Mouse (Mus musculus): ENCODE data around the gene Pld3. TPM values are rescaled to one million over a fixed set of nuclear protein-coding genes. Genes with fewer than 3 reads are reported as not detected.

Pld3 gene
- polyA plus RNA-seq, 1 experiment: 52.2 TPM

DNA sequence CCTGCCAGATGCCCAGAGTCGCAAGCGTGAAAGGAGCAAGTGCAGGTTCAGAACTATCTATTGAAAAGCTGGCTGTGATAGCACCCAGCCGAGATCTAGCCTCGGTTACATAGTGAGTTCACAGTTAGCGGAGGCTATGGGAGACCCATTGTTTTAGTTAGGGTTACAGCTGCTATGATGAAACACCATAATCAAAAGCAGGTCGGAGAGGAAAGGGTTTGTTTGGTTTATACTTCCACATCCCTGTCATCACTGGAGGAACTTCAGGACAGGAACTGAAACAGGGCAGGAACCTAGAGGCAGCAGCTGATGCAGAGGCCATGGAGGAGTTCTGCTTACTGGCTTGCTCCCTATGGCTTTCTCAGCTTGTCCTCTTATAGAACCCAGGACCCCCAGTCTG, 24.6 kb upstream of the Pld3 start:
- Histone ChIP-seq H3K27ac (ENCODE audit: control insufficient read depth, insufficient read depth, low read depth, low read length, poor library complexity) (peak overlapping the region; percentile 18; the same call in 1 of the 2 replicates), H3K4me3 (replicated peaks; ENCODE audit: control insufficient read depth, low read depth, low read length) (no peak overlapping the region), H3K4me1 (ENCODE audit: control insufficient read depth, insufficient read depth, low read length) (no peaks in the 10 kb centered on the region; the same call in 1 of the 2 replicates)
- TF ChIP-seq POLR2A (IDR thresholded peaks at IDR 0.05; ENCODE audit: borderline replicate concordance, control insufficient read depth, low read depth, low read length) (no peak), CTCF (IDR thresholded peaks at IDR 0.05; ENCODE audit: control insufficient read depth, insufficient read depth, low read length) (no peak)
- WGBS: 74% methylated on average over 6 of the region's 6 CpGs

DNA sequence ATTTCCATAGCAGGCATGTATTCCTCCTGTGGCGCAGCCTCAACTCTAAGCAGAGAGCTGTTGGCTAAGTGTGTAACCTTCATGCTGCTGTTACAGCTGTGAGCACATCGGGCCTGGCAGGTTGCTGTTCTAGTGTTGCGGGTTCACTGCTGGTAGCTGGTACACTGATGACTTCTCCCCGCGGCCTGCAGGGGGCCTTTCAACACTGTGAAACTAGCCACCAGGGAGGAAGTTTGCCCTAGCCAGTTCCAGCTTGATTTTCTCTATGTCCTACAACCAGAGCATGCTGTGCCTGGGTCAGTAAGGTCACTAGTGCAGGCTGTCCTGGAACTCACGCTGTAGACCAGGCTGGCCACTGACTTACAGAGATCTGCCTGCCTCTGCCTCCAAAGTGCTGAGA, 23.9 kb upstream of the Pld3 start:
- Histone ChIP-seq H3K4me1 (ENCODE audit: control insufficient read depth, insufficient read depth, low read length) (no peaks in the 10 kb centered on the region; the same call in 1 of the 2 replicates), H3K27ac (ENCODE audit: control insufficient read depth, insufficient read depth, low read depth, low read length, poor library complexity) (no peak overlapping the region), H3K4me3 (replicated peaks; ENCODE audit: control insufficient read depth, low read depth, low read length) (no peak overlapping the region)
- TF ChIP-seq CTCF (IDR thresholded peaks at IDR 0.05; ENCODE audit: control insufficient read depth, insufficient read depth, low read length) (peak; percentile 75), POLR2A (IDR thresholded peaks at IDR 0.05; ENCODE audit: borderline replicate concordance, control insufficient read depth, low read depth, low read length) (no peak)
- 56% methylated on average over 6 of the region's 6 CpGs for WGBS

DNA sequence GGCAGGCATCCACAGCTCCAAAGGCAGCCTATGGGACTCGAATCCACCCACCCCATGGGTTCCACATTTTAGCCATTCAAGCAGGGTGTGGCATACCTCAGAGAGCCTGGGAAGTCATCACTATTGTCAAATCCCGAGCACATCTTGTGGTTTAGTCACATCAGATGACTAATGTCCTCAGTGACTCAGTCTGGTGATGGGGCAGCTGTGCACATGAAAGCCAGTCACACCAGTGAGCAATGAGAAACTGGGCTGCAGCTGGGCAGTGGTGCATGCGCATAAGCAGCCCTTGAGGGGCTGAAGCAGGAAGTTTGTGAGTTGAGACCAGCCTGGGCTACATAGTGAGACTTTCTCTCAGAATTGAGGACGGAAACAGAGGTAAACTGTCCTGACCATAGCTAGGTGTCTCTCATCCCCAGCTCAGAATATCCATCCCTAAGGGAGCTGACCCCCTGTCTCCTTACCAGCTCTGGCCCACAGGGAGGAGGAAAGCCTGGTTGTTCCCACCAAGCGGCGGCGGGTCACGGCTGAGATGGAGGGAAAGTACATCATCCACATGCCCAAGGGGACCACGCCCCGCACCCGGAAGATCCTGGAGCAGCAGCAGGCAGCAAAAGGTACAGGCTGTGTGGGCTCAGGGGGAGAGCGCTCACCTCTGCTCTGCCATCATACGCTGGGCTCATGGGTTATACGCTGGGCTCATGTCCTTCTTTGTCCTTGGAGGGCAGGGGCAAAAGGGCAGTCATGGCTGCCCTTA, 21.3 kb upstream of the Pld3 start:
- H3K4me1 ChIP-seq (ENCODE audit: control insufficient read depth, insufficient read depth, low read length): no peaks in the 10 kb centered on the region; the same call in 1 of the 2 replicates
- 87% methylated on average over 14 of the region's 14 CpGs for WGBS
- peak overlapping the region; percentile 47; the same call in 1 of the 2 replicates for H3K27ac ChIP-seq (ENCODE audit: control insufficient read depth, insufficient read depth, low read depth, low read length, poor library complexity)
- H3K4me3 ChIP-seq (replicated peaks; ENCODE audit: control insufficient read depth, low read depth, low read length): no peak overlapping the region
- TF ChIP-seq POLR2A (IDR thresholded peaks at IDR 0.05; ENCODE audit: borderline replicate concordance, control insufficient read depth, low read depth, low read length) (no peak), CTCF (IDR thresholded peaks at IDR 0.05; ENCODE audit: control insufficient read depth, insufficient read depth, low read length) (no peak)

DNA sequence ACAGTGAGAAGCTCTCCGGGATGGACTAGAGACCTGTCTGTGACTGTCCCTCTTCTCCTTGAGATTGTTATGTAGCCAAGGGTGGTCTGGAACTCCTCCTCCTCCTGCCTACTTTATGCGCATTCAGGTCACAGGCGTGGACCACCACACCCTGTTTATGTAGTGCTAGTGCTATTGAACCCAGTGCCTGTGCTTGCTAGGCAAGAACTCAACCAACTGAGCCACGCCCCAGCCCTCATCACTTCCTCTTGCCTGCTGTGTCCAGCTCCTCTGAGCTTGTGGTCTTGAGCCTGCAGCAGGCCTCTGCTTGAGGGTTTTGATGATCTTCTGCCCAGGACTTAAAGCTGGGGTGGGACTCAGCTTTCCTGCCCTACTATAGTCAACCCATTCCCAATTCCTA, 19.1 kb upstream of the Pld3 start:
- no peak overlapping the region for H3K4me3 ChIP-seq (replicated peaks; ENCODE audit: control insufficient read depth, low read depth, low read length)
- H3K27ac ChIP-seq (ENCODE audit: control insufficient read depth, insufficient read depth, low read depth, low read length, poor library complexity): no peak overlapping the region
- WGBS: 84% methylated on average over 4 of the region's 4 CpGs
- TF ChIP-seq POLR2A (IDR thresholded peaks at IDR 0.05; ENCODE audit: borderline replicate concordance, control insufficient read depth, low read depth, low read length) (no peak), CTCF (IDR thresholded peaks at IDR 0.05; ENCODE audit: control insufficient read depth, insufficient read depth, low read length) (no peak)
- no peaks in the 10 kb centered on the region; the same call in 1 of the 2 replicates for H3K4me1 ChIP-seq (ENCODE audit: control insufficient read depth, insufficient read depth, low read length)

- Histone ChIP-seq H3K27ac (ENCODE audit: control insufficient read depth, insufficient read depth, low read depth, low read length, poor library complexity) (no peak overlapping the region), H3K4me1 (ENCODE audit: control insufficient read depth, insufficient read depth, low read length) (no peaks in the 10 kb centered on the region), H3K4me3 (replicated peaks; ENCODE audit: control insufficient read depth, low read depth, low read length) (no peak overlapping the region)
- WGBS: 84% methylated on average over 5 of the region's 5 CpGs
- TF ChIP-seq POLR2A (IDR thresholded peaks at IDR 0.05; ENCODE audit: borderline replicate concordance, control insufficient read depth, low read depth, low read length) (no peak), CTCF (IDR thresholded peaks at IDR 0.05; ENCODE audit: control insufficient read depth, insufficient read depth, low read length) (no peak)
Observed at GRCm38 (mm10) chr7:27569580-27570224, 16.7 kb upstream of the Pld3 start.

DNA sequence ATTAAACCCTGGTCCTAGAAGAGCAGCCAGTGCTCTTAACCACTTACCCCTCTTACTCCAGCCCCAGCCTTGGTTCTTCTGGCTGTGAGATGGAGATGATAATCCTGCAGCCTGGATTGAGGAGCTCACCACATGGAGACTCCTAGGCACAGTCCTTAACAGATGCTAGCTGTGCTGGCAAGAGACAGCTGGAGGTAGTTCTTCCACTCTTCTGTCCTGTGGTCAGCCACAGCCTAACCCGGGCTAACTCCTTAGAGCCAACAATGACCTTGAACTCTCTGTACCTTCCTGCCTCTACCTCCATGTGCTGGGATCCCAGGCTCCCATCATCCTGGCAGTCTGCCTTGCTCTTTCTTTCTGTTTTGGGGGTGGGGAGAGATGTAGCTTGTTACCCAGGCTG, 8.0 kb upstream of the Pld3 start:
- H3K4me1 ChIP-seq (ENCODE audit: control insufficient read depth, insufficient read depth, low read length): no peaks in the 10 kb centered on the region
- no peak overlapping the region for H3K4me3 ChIP-seq (replicated peaks; ENCODE audit: control insufficient read depth, low read depth, low read length)
- 79% methylated on average over 1 of the region's 1 CpGs for WGBS
- no peak overlapping the region for H3K27ac ChIP-seq (ENCODE audit: control insufficient read depth, insufficient read depth, low read depth, low read length, poor library complexity)
- TF ChIP-seq CTCF (IDR thresholded peaks at IDR 0.05; ENCODE audit: control insufficient read depth, insufficient read depth, low read length) (no peak), POLR2A (IDR thresholded peaks at IDR 0.05; ENCODE audit: borderline replicate concordance, control insufficient read depth, low read depth, low read length) (no peak)

- no peaks in the 10 kb centered on the region for H3K4me1 ChIP-seq (ENCODE audit: control insufficient read depth, insufficient read depth, low read length)
- TF ChIP-seq POLR2A (IDR thresholded peaks at IDR 0.05; ENCODE audit: borderline replicate concordance, control insufficient read depth, low read depth, low read length): no peak
- no peak for TF ChIP-seq CTCF (IDR thresholded peaks at IDR 0.05; ENCODE audit: control insufficient read depth, insufficient read depth, low read length)
- no peak overlapping the region for H3K4me3 ChIP-seq (replicated peaks; ENCODE audit: control insufficient read depth, low read depth, low read length)
- 74% methylated on average over 8 of the region's 8 CpGs for WGBS
- H3K27ac ChIP-seq (ENCODE audit: control insufficient read depth, insufficient read depth, low read depth, low read length, poor library complexity): no peak overlapping the region
Observed at GRCm38 (mm10) chr7:27560291-27560887, 7.4 kb upstream of the Pld3 start.

DNA sequence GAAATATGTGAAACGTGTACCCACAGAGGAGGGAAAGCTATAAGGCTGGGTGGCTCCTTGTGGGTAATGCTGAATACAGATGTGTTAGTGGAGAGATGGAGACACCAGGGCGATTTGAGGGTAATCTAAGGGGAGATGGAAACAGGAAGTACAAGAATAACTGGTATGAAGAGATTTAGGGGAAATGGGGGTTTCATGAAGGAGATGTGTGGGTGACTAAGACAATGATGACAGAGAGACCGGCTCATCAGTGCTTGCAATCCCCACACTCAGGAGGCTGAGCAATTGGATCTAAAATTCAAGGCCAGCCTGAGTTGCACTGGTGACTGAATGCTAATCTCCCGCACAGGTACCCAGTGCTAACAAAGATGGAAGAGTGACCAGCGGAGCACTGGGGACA, 948 bp downstream of the Pld3 start:
- Histone ChIP-seq H3K4me1 (ENCODE audit: control insufficient read depth, insufficient read depth, low read length) (no peaks in the 10 kb centered on the region), H3K27ac (ENCODE audit: control insufficient read depth, insufficient read depth, low read depth, low read length, poor library complexity) (no peak overlapping the region), H3K4me3 (replicated peaks; ENCODE audit: control insufficient read depth, low read depth, low read length) (no peak overlapping the region)
- WGBS: 54% methylated on average over 5 of the region's 5 CpGs
- TF ChIP-seq POLR2A (IDR thresholded peaks at IDR 0.05; ENCODE audit: borderline replicate concordance, control insufficient read depth, low read depth, low read length) (no peak), CTCF (IDR thresholded peaks at IDR 0.05; ENCODE audit: control insufficient read depth, insufficient read depth, low read length) (no peak)
